8 mouse cellular contexts compared by ENCODE assay signal in the genomic region with DNA sequence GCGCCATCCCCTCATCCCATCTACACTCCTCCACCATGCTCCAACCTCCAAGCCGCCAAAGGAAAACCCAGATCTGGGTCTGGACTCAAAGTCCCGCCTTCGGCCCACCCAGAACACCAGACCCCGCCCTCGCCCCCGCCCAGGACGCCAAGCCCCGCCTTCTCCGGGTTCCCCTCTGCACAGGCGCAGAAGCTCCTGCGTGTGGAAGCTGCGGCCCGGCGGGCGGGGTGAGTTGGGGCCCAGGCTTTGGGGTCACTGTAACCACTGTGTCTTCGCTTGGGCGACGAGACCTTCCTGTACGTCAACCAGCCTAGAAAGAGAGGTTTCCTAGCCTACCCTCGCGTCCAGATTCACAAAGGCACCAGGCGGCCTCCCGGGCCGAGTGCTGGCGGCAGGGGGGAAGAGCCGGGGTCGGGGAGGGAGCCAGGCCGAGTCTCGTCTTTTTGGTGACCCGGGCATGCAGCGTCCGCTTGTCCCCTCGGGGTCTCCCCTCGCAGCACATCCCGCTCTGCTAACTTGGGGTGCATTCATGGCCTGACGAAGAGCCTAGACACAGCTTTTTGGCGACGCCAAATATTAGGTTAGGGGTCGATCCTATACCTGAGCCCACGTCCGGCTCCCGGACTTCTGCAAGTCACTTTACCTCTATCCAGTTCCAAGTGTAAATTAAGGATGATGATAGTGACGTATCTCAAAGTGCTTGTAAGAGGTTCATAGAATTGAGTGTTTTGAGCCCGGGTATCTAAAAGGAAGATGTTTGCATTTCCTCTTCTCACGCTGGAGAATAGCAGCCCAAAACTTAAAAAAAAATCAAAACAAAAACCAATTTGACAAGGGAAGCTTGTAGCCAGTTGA. TPM values are rescaled to one million over a fixed set of nuclear protein-coding genes. Genes with fewer than 3 reads are reported as not detected.
A peak's percentile ranks its signal among the peaks of the same experiment; 100 is the strongest.
DNase-seq lines count a peak whose midpoint lies in the region; ATAC-seq lines count a peak whose summit lies in the region.

No protein-coding gene starts in this region.

- peaks cover 5% of the 10 kb centered on the region for H3K4me1 ChIP-seq in hindbrain, embryonic 12.5 days

- H3K36me3 ChIP-seq in hindbrain, embryonic 12.5 days, result peaks cover 3% of the 10 kb centered on the region

- H3K27me3 ChIP-seq in hindbrain, embryonic 12.5 days, result no peaks in the 10 kb centered on the region

- peak; percentile 90 for DNase-seq in R1 (ENCODE audit: low read depth, low spot score)
- DNase-seq in cerebellum, postnatal 14 days, result peak; percentile 97 to 99
- DNase-seq in frontal cortex, postnatal 10 days (ENCODE audit: low spot score in 2 of 2), result peak; percentile 81 to 90
- peak; percentile 88 to 93 for DNase-seq in layer of hippocampus, postnatal 14 days (ENCODE audit: low spot score in 2 of 2)
- peak; percentile 93 for DNase-seq in lung, postnatal 10 days
- peak; percentile 91 for DNase-seq in ovary, postnatal 36 days (ENCODE audit: low spot score)
- peak; percentile 94 for DNase-seq in thymus, postnatal 14 days

- H3K4me2 ChIP-seq in hindbrain, embryonic 12.5 days (replicated peaks), result peak overlapping the region; percentile 61

- H3K9ac ChIP-seq in hindbrain, embryonic 12.5 days, result peak overlapping the region; percentile 87

- peak; percentile 98 for ATAC-seq in hindbrain, embryonic 12.5 days (ENCODE audit: low FRiP score)

- H3K9me3 ChIP-seq in hindbrain, embryonic 12.5 days (replicated peaks), result no peaks in the 10 kb centered on the region

- H3K27ac ChIP-seq in hindbrain, embryonic 12.5 days, result peak overlapping the region; percentile 13; the same call in 1 of the 2 replicates

- WGBS in hindbrain, embryonic 12.5 days, result under 1% methylated on average over 46 of the region's 46 CpGs

- H3K4me3 ChIP-seq in hindbrain, embryonic 12.5 days, result peak overlapping the region; percentile 77

RNA-seq across cellular contexts. Expression of a gene that starts 9.3 kb away (rescaled TPM):
- 24.9 and 27.3 TPM in 2 replicates for polyA plus RNA-seq in hindbrain, embryonic 12.5 days (2016; fragmentation: Nextera tagmentation; extraction: Ambion mirVana)
- total RNA-seq in layer of hippocampus, postnatal 14 days (2021), result 10 to 100 TPM; 20.6 to 23.0 TPM

RNA-seq across cellular contexts. Expression of a gene that starts 9.4 kb away (rescaled TPM):
- polyA plus RNA-seq in hindbrain, embryonic 12.5 days (2016; fragmentation: Nextera tagmentation; extraction: Ambion mirVana), result 11.3 and 11.5 TPM in 2 replicates
- total RNA-seq in layer of hippocampus, postnatal 14 days (2021), result 10 to 100 TPM; 38.5 to 48.3 TPM

RNA-seq across cellular contexts. Expression of a gene that starts 48.8 kb away (rescaled TPM):
- polyA plus RNA-seq in hindbrain, embryonic 12.5 days (2016; fragmentation: Nextera tagmentation; extraction: Ambion mirVana), result 62.6 and 62.8 TPM in 2 replicates
- total RNA-seq in layer of hippocampus, postnatal 14 days (2021), result 10 to 100 TPM; 39.6 to 45.4 TPM

Comparison
In these comparisons a context has a peak if more than half of its experiments do, and no peak if none do; other contexts are left out.
1. Peak in every context shown above with its lines: DNase-seq, ATAC-seq, H3K4me3 ChIP-seq and H3K27ac ChIP-seq.